Mouse (Mus musculus) erythroblast, embryonic 14.5 days (primary cell): ENCODE results near the gene Fastkd5.

ENCODE experiments used
- GATA1 ChIP-seq: IDR thresholded peaks from 2 replicates; pipeline ENCODE4 v1.6.1; 2012; ENCODE audit warnings: low read length, inconsistent platforms, mixed read lengths
- TAL1 ChIP-seq: IDR thresholded peaks from 3 replicates; pipeline ENCODE4 v1.6.1; 2012; ENCODE audit warnings: low read length, inconsistent platforms, mixed read lengths

GRCm38 (mm10) chr2:130634006-130634738, 4.3 kb upstream of the Fastkd5 start:
- TF ChIP-seq GATA1 (no peak), TAL1 (no peak)
